Mouse (Mus musculus): Measurements from ENCODE around the gene Smyd2.

- no peak for TF ChIP-seq POLR2A (IDR thresholded peaks at IDR 0.05; ENCODE audit: control insufficient read depth, extremely low read depth, insufficient read depth, low read length, poor library complexity)
- TF ChIP-seq CTCF (IDR thresholded peaks at IDR 0.05; ENCODE audit: borderline replicate concordance, control insufficient read depth, extremely low read depth, insufficient read depth, low read length, poor library complexity), result no peak
These were observed 36.2 kb downstream of the Smyd2 start for GRCm38 (mm10) chr1:189885975-189886374.

All from thymus, adult 2 months (tissue).